Mouse (Mus musculus) lung, embryonic 15.5 days (tissue): ENCODE measurements at regions not wholly inside any gene's neighbourhood (a gene's known extent, or its start where the extent isn't known, plus 50 kb on each side); places are given as distances from the start of the nearest gene placed in this dataset.

Source experiments
- ATAC-seq: fragments of 200-750 bp; cut with Nextera tagmentation; 2 replicates; pipeline ENCODE4 v1.8.0; 2017; ENCODE audit warnings: moderate number of reproducible peaks, borderline replicate concordance; ENCODE audit not compliant: low FRiP score, low TSS enrichment; ENCODE audit errors: extremely low read depth
- H3K27ac ChIP-seq: fragments of 300-500 bp; sonication (generic); 2 replicates; pipeline ENCODE4 v1.5.1; 2015; ENCODE audit warnings: moderate library complexity, mild to moderate bottlenecking, inconsistent platforms
- H3K27me3 ChIP-seq: fragments of 300-500 bp; sonication (generic); 2 replicates; pipeline ENCODE4 v1.6.1; 2015; ENCODE audit warnings: inconsistent platforms
- H3K36me3 ChIP-seq: fragments of 300-500 bp; sonication (generic); 2 replicates; pipeline ENCODE4 v1.6.1; 2015; ENCODE audit warnings: inconsistent platforms
- H3K4me1 ChIP-seq: fragments of 300-500 bp; sonication (generic); 2 replicates; pipeline ENCODE4 v1.6.1; 2015; ENCODE audit warnings: inconsistent platforms
- H3K4me2 ChIP-seq: fragments of 300-500 bp; sonication (generic); 2 replicates; pipeline ENCODE4 v1.6.1; 2015; ENCODE audit warnings: inconsistent platforms, mild to moderate bottlenecking, moderate library complexity
- H3K4me3 ChIP-seq: fragments of 300-500 bp; sonication (generic); 2 replicates; pipeline ENCODE4 v1.5.1; 2015; ENCODE audit warnings: mild to moderate bottlenecking, inconsistent platforms
- H3K9ac ChIP-seq: fragments of 300-500 bp; sonication (generic); 2 replicates; pipeline ENCODE4 v1.6.1; 2015; ENCODE audit warnings: inconsistent platforms
- H3K9me3 ChIP-seq: fragments of 300-500 bp; sonication (generic); 2 replicates; pipeline ENCODE4 v1.6.1; 2016; ENCODE audit warnings: inconsistent platforms
- WGBS: fragments of 180-500 bp; shearing (Covaris S2); methylation state at CpG from one replicate; pipeline ENCODE4 v1.1.7; 2015; 5-methylcytosine and 5-hydroxymethylcytosine counted together

DNA sequence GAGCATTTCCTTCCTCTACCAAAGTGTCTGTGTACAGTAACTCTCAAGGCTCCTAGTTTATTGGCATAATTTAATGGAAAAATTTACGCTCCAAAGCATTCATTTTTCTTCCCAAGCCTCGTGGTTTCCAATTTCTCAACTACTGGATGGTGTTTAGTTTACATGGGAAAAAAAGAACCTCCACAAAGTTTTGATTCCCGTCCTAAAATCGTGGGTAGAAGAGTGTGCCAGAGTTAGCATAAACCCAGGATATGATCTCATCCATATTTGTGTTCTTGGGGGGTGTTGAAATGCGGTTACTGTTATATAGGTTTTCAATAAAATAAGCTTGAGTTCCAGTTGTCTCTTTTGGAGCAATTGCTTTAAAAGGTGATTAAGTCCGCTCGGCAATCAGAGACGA lies 406.2 kb upstream of the Frg1 start:
- H3K4me2 ChIP-seq = no peak overlapping the region
- no peaks in the 10 kb centered on the region for H3K9me3 ChIP-seq
- WGBS = 62% methylated on average over 8 of the region's 8 CpGs
- H3K9ac ChIP-seq = no peak overlapping the region
- no peaks in the 10 kb centered on the region for H3K36me3 ChIP-seq
- H3K27ac ChIP-seq = no peak overlapping the region
- no peaks in the 10 kb centered on the region for H3K27me3 ChIP-seq
- ATAC-seq = no peak
- no peak overlapping the region for H3K4me3 ChIP-seq
- H3K4me1 ChIP-seq = no peaks in the 10 kb centered on the region; the same call in 1 of the 2 replicates

DNA sequence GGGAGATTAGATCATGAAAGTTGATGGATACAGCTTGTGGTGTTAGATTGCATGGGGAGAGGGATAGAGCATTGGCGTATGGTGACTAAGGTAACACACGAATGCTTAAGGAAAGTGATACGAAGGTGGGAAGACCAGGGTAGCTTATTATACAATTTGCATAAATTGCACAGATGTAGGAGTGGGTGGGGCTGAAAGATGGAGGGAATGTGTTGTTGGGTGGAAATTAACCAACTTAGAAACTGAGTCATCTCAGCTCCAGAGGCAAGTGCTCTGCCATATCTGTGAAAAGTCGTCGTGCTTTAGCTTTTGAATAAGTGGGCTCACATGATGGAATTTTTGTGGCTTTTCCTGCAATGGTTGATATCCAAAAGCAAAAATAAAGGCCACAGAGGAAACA lies 404.8 kb upstream of the Frg1 start:
- 90% methylated on average over 5 of the region's 5 CpGs for WGBS
- no peak for ATAC-seq
- H3K27ac ChIP-seq = no peak overlapping the region
- no peak overlapping the region for H3K9ac ChIP-seq
- H3K4me3 ChIP-seq = no peak overlapping the region
- no peaks in the 10 kb centered on the region for H3K27me3 ChIP-seq
- no peak overlapping the region for H3K4me2 ChIP-seq
- no peaks in the 10 kb centered on the region for H3K9me3 ChIP-seq
- H3K4me1 ChIP-seq = no peaks in the 10 kb centered on the region; the same call in 1 of the 2 replicates
- H3K36me3 ChIP-seq = no peaks in the 10 kb centered on the region

- Histone ChIP-seq H3K9ac (no peak overlapping the region), H3K9me3 (no peaks in the 10 kb centered on the region), H3K27ac (no peak overlapping the region), H3K36me3 (no peaks in the 10 kb centered on the region), H3K4me1 (no peaks in the 10 kb centered on the region), H3K4me2 (no peak overlapping the region), H3K27me3 (no peaks in the 10 kb centered on the region), H3K4me3 (no peak overlapping the region)
- ATAC-seq = no peak
- 76% methylated on average over 4 of the region's 4 CpGs for WGBS
Measured at GRCm38 (mm10) chr8:41820605-41821395, 403.9 kb upstream of the Frg1 start.

GRCm38 (mm10) chr8:41818577-41818976 lies 401.7 kb upstream of the Frg1 start:
- 65% methylated on average over 5 of the region's 5 CpGs for WGBS
- no peak overlapping the region for H3K4me2 ChIP-seq
- H3K9ac ChIP-seq = no peak overlapping the region
- H3K27ac ChIP-seq = no peak overlapping the region
- no peaks in the 10 kb centered on the region for H3K36me3 ChIP-seq
- H3K4me1 ChIP-seq = no peaks in the 10 kb centered on the region
- no peaks in the 10 kb centered on the region for H3K27me3 ChIP-seq
- no peaks in the 10 kb centered on the region for H3K9me3 ChIP-seq
- H3K4me3 ChIP-seq = no peak overlapping the region
- ATAC-seq = no peak

- H3K9me3 ChIP-seq = no peaks in the 10 kb centered on the region
- no peaks in the 10 kb centered on the region for H3K36me3 ChIP-seq
- H3K4me3 ChIP-seq = no peak overlapping the region
- WGBS = 73% methylated on average over 1 of the region's 1 CpGs
- no peak overlapping the region for H3K4me2 ChIP-seq
- no peak overlapping the region for H3K9ac ChIP-seq
- no peaks in the 10 kb centered on the region for H3K27me3 ChIP-seq
- ATAC-seq = no peak
- no peaks in the 10 kb centered on the region for H3K4me1 ChIP-seq
- H3K27ac ChIP-seq = no peak overlapping the region
Measured at GRCm38 (mm10) chr8:41818079-41818478, 401.2 kb upstream of the Frg1 start.

GRCm38 (mm10) chr8:41815272-41815671 lies 398.4 kb upstream of the Frg1 start:
- H3K4me1 ChIP-seq = no peaks in the 10 kb centered on the region
- ATAC-seq = no peak
- no peaks in the 10 kb centered on the region for H3K36me3 ChIP-seq
- H3K27me3 ChIP-seq = no peaks in the 10 kb centered on the region
- no peak overlapping the region for H3K4me3 ChIP-seq
- no peak overlapping the region for H3K4me2 ChIP-seq
- WGBS = 73% methylated on average over 3 of the region's 3 CpGs
- no peak overlapping the region for H3K9ac ChIP-seq
- H3K9me3 ChIP-seq = no peaks in the 10 kb centered on the region
- no peak overlapping the region for H3K27ac ChIP-seq

DNA sequence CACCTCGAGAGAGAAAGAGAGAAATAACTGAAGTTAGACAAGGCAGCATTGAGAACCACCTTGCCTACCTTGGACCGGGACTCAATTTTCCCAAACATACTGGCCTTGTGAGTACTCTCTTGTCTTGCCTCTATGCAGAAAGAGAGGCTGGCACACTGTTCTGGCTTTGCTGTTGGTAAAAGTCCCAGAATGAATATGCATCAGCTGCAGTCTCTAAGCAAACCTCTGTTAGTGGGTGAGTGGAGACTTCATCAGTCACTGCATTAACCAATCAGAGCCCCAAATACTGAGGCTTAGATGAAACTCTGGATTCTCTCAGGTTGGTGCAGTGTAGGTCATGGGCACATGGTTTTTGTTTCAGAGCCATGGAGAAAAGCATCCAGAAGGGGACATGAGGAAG lies 378.8 kb upstream of the Frg1 start:
- no peaks in the 10 kb centered on the region for H3K36me3 ChIP-seq
- H3K9me3 ChIP-seq = no peaks in the 10 kb centered on the region
- no peak overlapping the region for H3K9ac ChIP-seq
- no peak for ATAC-seq
- H3K4me2 ChIP-seq = no peak overlapping the region
- no peaks in the 10 kb centered on the region for H3K27me3 ChIP-seq
- H3K4me3 ChIP-seq = no peak overlapping the region
- H3K27ac ChIP-seq = no peak overlapping the region
- 60% methylated on average over 2 of the region's 2 CpGs for WGBS
- H3K4me1 ChIP-seq = no peaks in the 10 kb centered on the region

DNA sequence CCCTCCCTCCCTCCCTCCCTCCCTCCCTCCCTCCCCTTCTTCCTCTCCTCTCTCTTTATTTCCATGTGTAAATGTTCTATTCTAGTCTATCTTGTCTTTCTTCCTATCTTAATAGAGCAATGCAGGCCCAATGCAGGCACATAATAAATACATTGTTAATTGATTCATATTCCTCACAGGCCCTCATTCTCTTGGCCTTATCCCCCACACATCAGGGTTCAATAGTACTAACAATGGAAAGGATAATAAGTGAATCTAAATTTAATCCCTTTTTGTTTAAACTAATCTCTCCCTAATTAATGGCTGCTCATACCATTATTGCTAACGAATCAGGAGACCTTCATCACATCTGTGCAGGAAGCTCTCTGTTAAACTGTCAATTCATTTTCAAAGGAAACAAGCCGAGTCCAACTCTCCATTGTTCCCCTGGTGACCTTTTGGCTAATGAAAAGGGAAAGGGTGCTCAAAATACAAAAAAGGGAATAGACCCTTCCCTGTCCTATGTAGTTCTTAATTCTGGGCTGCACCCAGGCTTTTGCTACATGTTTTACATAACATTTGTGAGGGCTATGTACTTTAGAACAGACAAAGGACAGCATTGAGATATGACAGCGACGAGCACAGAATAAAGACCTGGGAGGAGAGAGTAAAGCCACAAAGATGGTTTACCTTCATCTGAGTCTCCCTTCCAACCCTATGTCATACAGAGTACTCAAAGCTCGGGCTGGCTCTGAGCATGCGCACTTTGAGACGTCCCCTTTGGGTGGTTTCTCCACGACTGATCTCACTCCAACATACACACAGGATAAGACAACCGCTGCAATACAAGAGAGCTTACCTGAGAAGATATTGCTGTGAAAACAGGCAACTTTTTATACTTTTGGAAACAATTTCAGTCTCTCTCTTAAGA lies 370.3 kb upstream of the Frg1 start:
- Histone ChIP-seq H3K36me3 (no peaks in the 10 kb centered on the region), H3K9ac (no peak overlapping the region), H3K27ac (no peak overlapping the region), H3K9me3 (no peaks in the 10 kb centered on the region), H3K27me3 (no peaks in the 10 kb centered on the region), H3K4me1 (no peaks in the 10 kb centered on the region), H3K4me2 (no peak overlapping the region), H3K4me3 (no peak overlapping the region)
- ATAC-seq = no peak
- WGBS = 72% methylated on average over 9 of the region's 9 CpGs

GRCm38 (mm10) chr8:41785977-41786376 lies 369.1 kb upstream of the Frg1 start:
- H3K4me2 ChIP-seq = no peak overlapping the region
- ATAC-seq = no peak
- 51% methylated on average over 2 of the region's 2 CpGs for WGBS
- H3K4me3 ChIP-seq = no peak overlapping the region
- no peaks in the 10 kb centered on the region for H3K9me3 ChIP-seq
- no peaks in the 10 kb centered on the region for H3K27me3 ChIP-seq
- no peaks in the 10 kb centered on the region for H3K36me3 ChIP-seq
- H3K9ac ChIP-seq = no peak overlapping the region
- no peaks in the 10 kb centered on the region for H3K4me1 ChIP-seq
- H3K27ac ChIP-seq = no peak overlapping the region

- Histone ChIP-seq H3K4me1 (no peaks in the 10 kb centered on the region), H3K9me3 (no peaks in the 10 kb centered on the region), H3K4me2 (no peak overlapping the region), H3K4me3 (no peak overlapping the region), H3K27ac (no peak overlapping the region), H3K36me3 (no peaks in the 10 kb centered on the region), H3K27me3 (no peaks in the 10 kb centered on the region), H3K9ac (no peak overlapping the region)
- no peak for ATAC-seq
- WGBS = 33% methylated on average over 1 of the region's 1 CpGs
Measured at GRCm38 (mm10) chr8:41782837-41783236, 366.0 kb upstream of the Frg1 start.

DNA sequence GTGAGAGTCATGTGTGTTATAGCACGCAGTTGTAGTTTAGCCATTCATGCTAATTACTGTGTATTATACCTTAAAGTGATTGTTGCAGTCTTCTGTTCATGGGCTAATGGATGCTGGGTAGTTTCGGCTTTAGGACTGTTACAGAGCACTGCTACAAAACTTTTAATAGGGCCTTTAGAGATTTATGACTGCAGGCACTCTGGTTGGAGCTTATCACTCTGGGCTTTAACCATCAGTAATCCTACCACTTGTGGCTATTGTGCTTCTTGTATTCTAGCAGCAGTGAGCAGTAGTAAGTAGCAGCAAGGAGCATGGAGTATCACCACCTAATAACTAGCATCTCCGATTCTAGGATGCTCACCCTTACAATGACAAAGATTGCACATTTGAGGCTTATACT lies 362.6 kb upstream of the Frg1 start:
- Histone ChIP-seq H3K27me3 (no peaks in the 10 kb centered on the region), H3K4me1 (no peaks in the 10 kb centered on the region), H3K36me3 (no peaks in the 10 kb centered on the region), H3K4me3 (no peak overlapping the region), H3K27ac (no peak overlapping the region), H3K9ac (no peak overlapping the region), H3K9me3 (no peaks in the 10 kb centered on the region), H3K4me2 (no peak overlapping the region)
- no peak for ATAC-seq
- WGBS = 88% methylated on average over 3 of the region's 3 CpGs

- WGBS = 78% methylated on average over 4 of the region's 4 CpGs
- Histone ChIP-seq H3K27me3 (no peaks in the 10 kb centered on the region), H3K4me1 (no peaks in the 10 kb centered on the region), H3K4me3 (no peak overlapping the region), H3K4me2 (no peak overlapping the region), H3K36me3 (no peaks in the 10 kb centered on the region), H3K27ac (no peak overlapping the region), H3K9me3 (no peaks in the 10 kb centered on the region), H3K9ac (no peak overlapping the region)
- no peak for ATAC-seq
Measured at GRCm38 (mm10) chr8:41771729-41772128, 354.9 kb upstream of the Frg1 start.
